Mouse (Mus musculus) olfactory bulb, adult 2 months (tissue): Measurements from ENCODE around the gene Glis3.

Experiments
- CTCF ChIP-seq: fragments of 200-500 bp; IDR thresholded peaks from 2 replicates; pipeline ENCODE4 v1.5.1; 2012; ENCODE audit warnings: low read depth, mild to moderate bottlenecking, low read length, moderate library complexity; ENCODE audit not compliant: insufficient read depth
- POLR2A ChIP-seq: fragments of 200-500 bp; IDR thresholded peaks from 2 replicates; pipeline ENCODE4 v1.6.1; 2012; ENCODE audit warnings: mild to moderate bottlenecking, low read depth, low read length, moderate library complexity; ENCODE audit not compliant: insufficient read depth

DNA sequence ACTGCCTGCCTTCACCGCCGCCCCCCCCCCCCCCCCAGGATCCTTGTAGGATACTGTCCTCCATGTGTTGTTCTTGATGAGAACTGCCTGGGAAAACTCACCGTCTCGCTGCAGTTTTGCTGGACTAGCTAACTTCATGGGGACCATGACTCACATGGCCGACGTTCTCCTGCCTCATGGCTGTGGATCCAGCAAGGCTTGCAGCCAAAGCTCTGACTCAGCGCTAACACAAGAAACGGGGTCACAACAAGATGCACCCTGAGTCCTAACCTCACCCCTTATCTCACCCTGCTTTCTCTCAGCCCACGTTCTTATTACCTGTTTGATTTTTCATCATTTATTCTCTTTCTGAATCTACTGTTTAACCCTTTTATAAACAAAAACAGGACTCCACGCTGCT lies 56.2 kb downstream of the Glis3 start:
- TF ChIP-seq POLR2A (no peak), CTCF (no peak)
